In the genomic region with DNA sequence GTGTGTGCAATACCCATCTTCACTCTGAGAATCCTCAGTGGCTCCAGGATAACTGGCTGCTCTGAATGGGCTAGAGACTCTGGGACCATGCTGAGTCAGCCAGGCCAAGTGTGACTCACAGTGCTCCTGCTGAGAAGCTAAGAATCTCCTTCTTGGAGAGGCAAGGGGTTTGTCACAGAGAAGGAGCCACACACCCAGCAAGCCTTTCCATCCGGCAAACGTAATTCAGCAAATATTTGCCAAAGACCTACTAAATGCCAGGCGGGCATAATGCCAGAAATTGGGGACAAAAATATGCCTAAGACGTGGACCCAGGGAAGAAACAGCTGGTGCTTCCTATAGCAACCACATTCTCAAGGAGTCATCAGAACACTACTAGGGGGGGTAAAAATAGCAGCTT, we compare ENCODE assay signal across 9 mouse cellular contexts.
DNase-seq lines count a peak whose midpoint lies in the region; ATAC-seq and TF ChIP-seq lines count a peak whose summit lies in the region.
"Had no signal": no experiment of that assay in that cellular context is flagged by ENCODE, and none has a peak within 500 bp of the region (broad histone marks: within the 10 kb centered on the region; RNA-seq: fewer than 3 reads in every experiment).

No protein-coding gene starts in this region.

- no peaks in the 10 kb centered on the region for H3K9me3 ChIP-seq in lung, embryonic 16.5 days (ENCODE audit: control insufficient read depth, low read length)
- H3K9me3 ChIP-seq: heart, embryonic 15.5 days had no signal

- no peak overlapping the region for H3K4me3 ChIP-seq in lung, embryonic 16.5 days (ENCODE audit: low read length)
- H3K4me3 ChIP-seq in thymus, adult 2 months (ENCODE audit: control insufficient read depth, insufficient read depth, low read length): no peak overlapping the region
- H3K4me3 ChIP-seq: heart, embryonic 15.5 days had no signal

- 24% methylated on average over 4 of the region's 4 CpGs for WGBS in lung, embryonic 16.5 days
- 91% methylated on average over 4 of the region's 4 CpGs for WGBS in thymus, adult 2 months

- no peak overlapping the region for H3K4me2 ChIP-seq in lung, embryonic 16.5 days (ENCODE audit: low read depth, low read length)
- H3K4me2 ChIP-seq: heart, embryonic 15.5 days had no signal

- H3K27me3 ChIP-seq in lung, embryonic 16.5 days (ENCODE audit: control insufficient read depth, insufficient read depth, low read depth, low read length): no peaks in the 10 kb centered on the region
- H3K27me3 ChIP-seq in thymus, adult 2 months (ENCODE audit: control insufficient read depth, insufficient read depth, low read length): no peaks in the 10 kb centered on the region
- H3K27me3 ChIP-seq: heart, embryonic 15.5 days had no signal

- TF ChIP-seq POLR2A in thymus, adult 2 months (IDR thresholded peaks at IDR 0.05; ENCODE audit: control insufficient read depth, extremely low read depth, insufficient read depth, low read length, poor library complexity): no peak

- peak; percentile 35 for DNase-seq in kidney, postnatal 14 days
- no peak for DNase-seq in kidney, adult 8-10 months
- DNase-seq in adipocyte (ENCODE audit: low spot score): peak; percentile 31
- DNase-seq in cerebellum, postnatal 25 days: peak; percentile 73 to 80
- DNase-seq in thymus, adult 2 months: no peak

- no peak overlapping the region for H3K9ac ChIP-seq in lung, embryonic 16.5 days (ENCODE audit: low read length)
- H3K9ac ChIP-seq: heart, embryonic 15.5 days had no signal

- peaks cover 14% of the 10 kb centered on the region for H3K4me1 ChIP-seq in lung, embryonic 16.5 days (replicated peaks; ENCODE audit: control insufficient read depth, insufficient read depth, low read length)
- no peaks in the 10 kb centered on the region for H3K4me1 ChIP-seq in thymus, adult 2 months (replicated peaks; ENCODE audit: control insufficient read depth, insufficient read depth, low read length)

- H3K27ac ChIP-seq in lung, embryonic 16.5 days (ENCODE audit: low read length): peak overlapping the region; percentile 37; the same call in 1 of the 2 replicates
- no peak overlapping the region for H3K27ac ChIP-seq in thymus, adult 2 months (ENCODE audit: control insufficient read depth, insufficient read depth, low read length)
- H3K27ac ChIP-seq: heart, embryonic 15.5 days had no signal

- no peak for TF ChIP-seq CTCF in thymus, adult 2 months (IDR thresholded peaks at IDR 0.05; ENCODE audit: borderline replicate concordance, control insufficient read depth, extremely low read depth, insufficient read depth, low read length, poor library complexity)

- peaks cover 5% of the 10 kb centered on the region; the same call in 1 of the 2 replicates for H3K36me3 ChIP-seq in lung, embryonic 16.5 days (ENCODE audit: control insufficient read depth, insufficient read depth, low read length)
- H3K36me3 ChIP-seq in thymus, adult 2 months (ENCODE audit: control insufficient read depth, insufficient read depth, low read length): no peaks in the 10 kb centered on the region
- H3K36me3 ChIP-seq: heart, embryonic 15.5 days had no signal

- ATAC-seq in lung, embryonic 16.5 days (ENCODE audit: low read depth): peak; percentile 82
- no peak for ATAC-seq in megakaryocyte-erythroid progenitor cell, adult 5-6 weeks (replicated peaks; ENCODE audit: low FRiP score, low TSS enrichment, poor library complexity, severe bottlenecking)
- ATAC-seq in monocyte, adult 5-6 weeks (replicated peaks; ENCODE audit: insufficient number of reproducible peaks, low FRiP score, low TSS enrichment, poor library complexity, severe bottlenecking): no peak

Comparison
In these comparisons a context has a peak if more than half of its experiments do, and no peak if none do; other contexts are left out.
1. DNase-seq: peak in kidney, postnatal 14 days (single experiment), adipocyte (single experiment) and cerebellum, postnatal 25 days (2 of 2); none in kidney, adult 8-10 months (0 of 2) and thymus, adult 2 months (single experiment).